Mouse (Mus musculus) 3134 (cell line): ENCODE measurements around the gene Tmem200a.
"Not testable (repeated sequence)": the region's sequence is repeated elsewhere in the genome, so short reads cannot be mapped to it uniquely, and the experiment has no call there.

Experiments
- DNase-seq: peaks from one replicate; pipeline ENCODE4 v3.0.0-alpha.2; 2011; ENCODE audit warnings: low spot score; ENCODE audit not compliant: insufficient read length; ENCODE audit errors: extremely low read depth

Tmem200a gene

GRCm38 (mm10) chr10:25894126-25894525, 184.7 kb downstream of the Tmem200a start:
- DNase-seq = not testable (repeated sequence)

GRCm38 (mm10) chr10:25887225-25887624, 191.6 kb downstream of the Tmem200a start:
- DNase-seq = no peak

GRCm38 (mm10) chr10:25884512-25884911, 194.3 kb downstream of the Tmem200a start:
- no peak for DNase-seq

GRCm38 (mm10) chr10:25877731-25878130, 201.1 kb downstream of the Tmem200a start:
- no peak for DNase-seq

GRCm38 (mm10) chr10:25876809-25877208, 202.0 kb downstream of the Tmem200a start:
- no peak for DNase-seq

- DNase-seq = no peak
Observed at GRCm38 (mm10) chr10:25868739-25869138, 210.1 kb downstream of the Tmem200a start.
